Mouse (Mus musculus): ENCODE results near the gene Narfl. TPM values are rescaled to one million over a fixed set of nuclear protein-coding genes. Genes with fewer than 3 reads are reported as not detected.
A peak's percentile ranks its signal among the peaks of the same experiment; 100 is the strongest.

The Narfl gene
- total RNA-seq (2014; rRNA removed) = 14.9 and 20.6 TPM in 2 replicates
- 19.4 and 22.5 TPM in 2 replicates for polyA plus RNA-seq (2012; rRNA removed)

DNA sequence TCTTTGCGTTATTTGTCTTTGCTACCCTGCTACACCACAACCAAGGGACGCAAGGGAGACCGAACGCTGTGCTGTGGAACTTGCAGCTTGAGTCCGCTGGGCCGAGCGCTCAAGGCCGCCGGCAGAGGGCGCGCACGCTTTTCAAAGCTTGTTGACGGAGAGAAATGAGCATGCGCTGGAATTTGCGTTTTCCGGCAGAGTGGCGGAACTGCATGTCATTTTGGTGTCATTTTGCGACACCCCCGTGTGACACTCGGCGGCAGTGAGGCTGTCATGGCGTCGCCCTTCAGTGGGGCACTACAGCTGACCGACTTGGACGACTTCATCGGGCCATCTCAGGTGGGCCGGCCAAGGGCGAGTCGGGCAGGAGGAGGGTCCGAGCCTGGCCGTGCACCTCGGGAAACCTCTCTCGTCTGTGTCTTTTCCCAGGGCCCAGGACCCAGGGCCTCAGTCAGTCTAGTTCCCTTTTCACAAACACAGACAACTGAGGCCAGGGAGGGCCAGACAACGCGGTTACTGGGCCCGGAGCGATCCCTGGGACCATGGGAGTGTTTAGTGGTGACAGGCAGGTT lies at the start of gene Narfl:
Gene Narfl (plus strand): TSS at position 228 of the 572 bp plus-strand sequence.
- DNase-seq (ENCODE audit: extremely low read depth, low read depth, low spot score) = peak; percentile 93
- 0 out of 2 replicates have a peak within 1 kb of the TSS, but pooled peaks have one; percentile 26 for H3K27ac ChIP-seq (replicated peaks; ENCODE audit: insufficient read depth, low read depth, low read length)
- 0 out of 2 replicates have a peak, but pooled peaks cover 6% of the 10 kb centered on the region for H3K79me2 ChIP-seq (ENCODE audit: control insufficient read depth, insufficient read depth, low read length)
- H3K9ac ChIP-seq (ENCODE audit: low read depth, low read length) = peak within 1 kb of the TSS; percentile 84
- TF ChIP-seq CTCF (IDR thresholded peaks at IDR 0.05; ENCODE audit: low read depth, low read length) (peak; percentile 95), POLR2A (IDR thresholded peaks at IDR 0.05; ENCODE audit: extremely low read depth, insufficient read depth, low read length) (peak; percentile 72)
- H3K27me3 ChIP-seq (ENCODE audit: control insufficient read depth, insufficient read depth, low read length) = no peaks in the 10 kb centered on the region
- H3K36me3 ChIP-seq (ENCODE audit: control insufficient read depth, insufficient read depth, low read length) = peaks cover 3% of the 10 kb centered on the region; the same call in 1 of the 2 replicates
- peaks cover 4% of the 10 kb centered on the region; the same call in 1 of the 2 replicates for H3K4me1 ChIP-seq (ENCODE audit: control insufficient read depth, insufficient read depth, low read length)
- under 1% methylated on average over 37 of the region's 37 CpGs for WGBS
- peak within 1 kb of the TSS; percentile 85 for H3K4me3 ChIP-seq (ENCODE audit: insufficient read depth, low read depth, low read length)

- no peak for DNase-seq (ENCODE audit: extremely low read depth, low read depth, low spot score)
- H3K79me2 ChIP-seq (ENCODE audit: control insufficient read depth, insufficient read depth, low read length) = no peaks in the 10 kb centered on the region
- no peak overlapping the region for H3K27ac ChIP-seq (replicated peaks; ENCODE audit: insufficient read depth, low read depth, low read length)
- TF ChIP-seq POLR2A (IDR thresholded peaks at IDR 0.05; ENCODE audit: extremely low read depth, insufficient read depth, low read length) (no peak), CTCF (IDR thresholded peaks at IDR 0.05; ENCODE audit: low read depth, low read length) (peak; percentile 13; the same call in 1 of the 2 replicates)
- H3K36me3 ChIP-seq (ENCODE audit: control insufficient read depth, insufficient read depth, low read length) = no peaks in the 10 kb centered on the region
- no peak overlapping the region for H3K4me3 ChIP-seq (ENCODE audit: insufficient read depth, low read depth, low read length)
- H3K4me1 ChIP-seq (ENCODE audit: control insufficient read depth, insufficient read depth, low read length) = no peaks in the 10 kb centered on the region; the same call in 1 of the 2 replicates
- H3K9ac ChIP-seq (ENCODE audit: low read depth, low read length) = no peak overlapping the region
- 82% methylated on average over 7 of the region's 7 CpGs for WGBS
- no peaks in the 10 kb centered on the region for H3K27me3 ChIP-seq (ENCODE audit: control insufficient read depth, insufficient read depth, low read length)
Measured at GRCm38 (mm10) chr17:25723919-25724318, 49.7 kb upstream of the Narfl start.

DNA sequence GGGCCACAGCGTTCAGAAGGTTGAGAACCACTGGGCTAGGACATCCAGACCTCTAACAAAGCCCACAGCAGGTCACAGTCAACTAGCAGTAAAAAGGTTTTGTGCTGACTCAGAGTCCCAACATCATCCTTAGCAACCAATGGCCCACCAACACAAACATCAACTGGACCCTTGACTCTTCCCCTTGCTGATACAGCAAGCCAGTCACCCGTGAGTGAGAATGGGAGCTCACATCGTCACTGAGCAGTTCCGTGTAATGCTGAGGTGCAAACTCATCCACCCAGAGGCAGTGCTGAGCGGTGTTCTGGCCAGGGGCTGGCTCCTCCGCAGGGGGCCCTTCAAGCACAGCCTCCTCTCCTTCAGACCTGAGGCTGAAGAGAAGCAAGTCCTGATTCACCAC lies 48.3 kb upstream of the Narfl start:
- Histone ChIP-seq H3K4me1 (ENCODE audit: control insufficient read depth, insufficient read depth, low read length) (no peaks in the 10 kb centered on the region; the same call in 1 of the 2 replicates), H3K36me3 (ENCODE audit: control insufficient read depth, insufficient read depth, low read length) (no peaks in the 10 kb centered on the region), H3K9ac (ENCODE audit: low read depth, low read length) (no peak overlapping the region), H3K27ac (replicated peaks; ENCODE audit: insufficient read depth, low read depth, low read length) (no peak overlapping the region), H3K4me3 (ENCODE audit: insufficient read depth, low read depth, low read length) (no peak overlapping the region), H3K79me2 (ENCODE audit: control insufficient read depth, insufficient read depth, low read length) (no peaks in the 10 kb centered on the region), H3K27me3 (ENCODE audit: control insufficient read depth, insufficient read depth, low read length) (no peaks in the 10 kb centered on the region)
- TF ChIP-seq CTCF (IDR thresholded peaks at IDR 0.05; ENCODE audit: low read depth, low read length) (no peak), POLR2A (IDR thresholded peaks at IDR 0.05; ENCODE audit: extremely low read depth, insufficient read depth, low read length) (no peak)
- DNase-seq (ENCODE audit: extremely low read depth, low read depth, low spot score) = no peak
- 92% methylated on average over 6 of the region's 6 CpGs for WGBS

DNA sequence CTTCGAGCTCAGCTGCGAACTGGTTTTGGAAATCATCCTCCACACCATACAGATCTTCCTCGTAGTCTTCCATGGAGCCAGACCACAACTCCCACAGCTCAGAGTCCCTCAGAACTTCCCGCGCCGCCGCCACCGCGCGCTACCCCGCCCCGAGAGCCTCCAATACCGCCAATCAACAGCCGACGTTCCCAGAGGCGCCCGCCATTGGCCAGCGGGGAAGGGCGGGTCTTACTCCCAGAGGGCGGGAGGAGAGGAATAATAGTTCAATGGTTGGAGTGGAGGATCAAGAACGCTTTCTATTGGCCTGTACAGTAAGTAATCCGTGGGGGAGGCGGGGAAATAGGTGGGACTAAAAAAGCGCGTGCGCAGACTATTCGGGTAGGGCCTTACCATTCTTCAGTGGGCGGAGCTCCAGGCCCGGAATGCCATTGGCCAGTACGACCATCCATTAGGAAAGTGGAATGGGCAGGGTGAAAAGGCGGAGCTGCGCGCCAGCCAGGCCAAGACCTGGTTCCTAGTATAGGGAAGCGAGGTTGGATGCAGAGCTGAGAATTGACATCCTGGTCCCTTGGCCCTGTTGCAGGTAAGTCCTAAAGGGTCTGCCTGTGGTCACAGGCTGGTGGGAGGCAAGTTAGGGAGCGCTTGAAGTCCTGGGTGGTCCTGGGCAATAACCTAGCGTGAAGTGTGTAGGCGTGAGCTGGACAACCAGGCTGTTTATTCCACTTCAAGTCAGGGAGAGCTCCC lies 46.1 kb upstream of the Narfl start, which contains the start of the genes Chtf18 and Rpusd1:
Gene Chtf18 (minus strand): TSS at position 155 of the 744 bp plus-strand sequence.
Gene Rpusd1 (plus strand): TSS at position 406 of the 744 bp plus-strand sequence.
- H3K27ac ChIP-seq (replicated peaks; ENCODE audit: insufficient read depth, low read depth, low read length) = no peak within 1 kb of the TSS

GRCm38 (mm10) chr17:25728009-25728270 lies 45.6 kb upstream of the Narfl start:
- H3K4me1 ChIP-seq (ENCODE audit: control insufficient read depth, insufficient read depth, low read length) = no peaks in the 10 kb centered on the region; the same call in 1 of the 2 replicates
- peak overlapping the region; percentile 65 for H3K9ac ChIP-seq (ENCODE audit: low read depth, low read length)
- H3K27me3 ChIP-seq (ENCODE audit: control insufficient read depth, insufficient read depth, low read length) = no peaks in the 10 kb centered on the region
- TF ChIP-seq CTCF (IDR thresholded peaks at IDR 0.05; ENCODE audit: low read depth, low read length) = no peak
- no peak for TF ChIP-seq POLR2A (IDR thresholded peaks at IDR 0.05; ENCODE audit: extremely low read depth, insufficient read depth, low read length)
- no peak overlapping the region for H3K27ac ChIP-seq (replicated peaks; ENCODE audit: insufficient read depth, low read depth, low read length)
- WGBS = 15% methylated on average over 4 of the region's 4 CpGs
- H3K36me3 ChIP-seq (ENCODE audit: control insufficient read depth, insufficient read depth, low read length) = no peaks in the 10 kb centered on the region
- H3K4me3 ChIP-seq (ENCODE audit: insufficient read depth, low read depth, low read length) = peak overlapping the region; percentile 32
- DNase-seq (ENCODE audit: extremely low read depth, low read depth, low spot score) = no peak
- H3K79me2 ChIP-seq (ENCODE audit: control insufficient read depth, insufficient read depth, low read length) = no peaks in the 10 kb centered on the region

More for the DNA sequence above, 46.1 kb upstream of the Narfl start, which contains the start of the genes Chtf18 and Rpusd1:
- TF ChIP-seq CTCF (IDR thresholded peaks at IDR 0.05; ENCODE audit: low read depth, low read length) (no peak), POLR2A (IDR thresholded peaks at IDR 0.05; ENCODE audit: extremely low read depth, insufficient read depth, low read length) (no peak)
- Histone ChIP-seq H3K9ac (ENCODE audit: low read depth, low read length) (peak within 1 kb of the TSS; percentile 65), H3K4me1 (ENCODE audit: control insufficient read depth, insufficient read depth, low read length) (no peaks in the 10 kb centered on the region; the same call in 1 of the 2 replicates), H3K36me3 (ENCODE audit: control insufficient read depth, insufficient read depth, low read length) (no peaks in the 10 kb centered on the region), H3K79me2 (ENCODE audit: control insufficient read depth, insufficient read depth, low read length) (no peaks in the 10 kb centered on the region), H3K4me3 (ENCODE audit: insufficient read depth, low read depth, low read length) (peak within 1 kb of the TSS; percentile 64), H3K27me3 (ENCODE audit: control insufficient read depth, insufficient read depth, low read length) (no peaks in the 10 kb centered on the region)
- peak; percentile 97 for DNase-seq (ENCODE audit: extremely low read depth, low read depth, low spot score)
- WGBS = under 1% methylated on average over 37 of the region's 37 CpGs

All from liver, adult 2 months (tissue).